Mouse (Mus musculus): ENCODE results near the gene Gpr137. TPM values are rescaled to one million over a fixed set of nuclear protein-coding genes. Genes with fewer than 3 reads are reported as not detected.
"Not testable (repeated sequence)": the region's sequence is repeated elsewhere in the genome, so short reads cannot be mapped to it uniquely, and the experiment has no call there.

Gpr137 gene
- polyA plus RNA-seq, 1 experiment from 2014 or later = 26.7 TPM

- no peak overlapping the region for H3K9ac ChIP-seq
- no peak for ATAC-seq (ENCODE audit: insufficient read depth, low FRiP score, low read depth)
- peaks cover 25% of the 10 kb centered on the region for H3K36me3 ChIP-seq
- H3K27ac ChIP-seq = no peak overlapping the region
- no peaks in the 10 kb centered on the region for H3K27me3 ChIP-seq (replicated peaks)
- H3K4me2 ChIP-seq = no peak overlapping the region
- no peak overlapping the region for H3K4me3 ChIP-seq (replicated peaks)
- peaks cover 15% of the 10 kb centered on the region for H3K4me1 ChIP-seq
- 80% methylated on average over 6 of the region's 6 CpGs for WGBS
- H3K9me3 ChIP-seq = no peaks in the 10 kb centered on the region
Measured at GRCm38 (mm10) chr19:6913036-6913435, 29.2 kb downstream of the Gpr137 start.

- Histone ChIP-seq H3K9ac (no peak overlapping the region), H3K4me2 (no peak overlapping the region), H3K27me3 (replicated peaks) (no peaks in the 10 kb centered on the region), H3K4me3 (replicated peaks) (no peak overlapping the region), H3K36me3 (peaks cover 25% of the 10 kb centered on the region), H3K27ac (no peak overlapping the region), H3K4me1 (peaks cover 21% of the 10 kb centered on the region), H3K9me3 (no peaks in the 10 kb centered on the region)
- no peak for ATAC-seq (ENCODE audit: insufficient read depth, low FRiP score, low read depth)
- 93% methylated on average over 15 of the region's 15 CpGs for WGBS
Measured at GRCm38 (mm10) chr19:6912205-6912970, 29.9 kb downstream of the Gpr137 start.

GRCm38 (mm10) chr19:6911101-6912074 lies 30.9 kb downstream of the Gpr137 start:
- 88% methylated on average over 19 of the region's 19 CpGs for WGBS
- peaks cover 23% of the 10 kb centered on the region for H3K4me1 ChIP-seq
- H3K36me3 ChIP-seq = peaks cover 33% of the 10 kb centered on the region
- peak overlapping the region; percentile 59 for H3K4me3 ChIP-seq (replicated peaks)
- H3K4me2 ChIP-seq = peak overlapping the region; percentile 71
- H3K27me3 ChIP-seq (replicated peaks) = no peaks in the 10 kb centered on the region
- no peak for ATAC-seq (ENCODE audit: insufficient read depth, low FRiP score, low read depth)
- 0 out of 2 replicates have a peak overlapping the region, but pooled peaks have one; percentile 6 for H3K27ac ChIP-seq
- no peak overlapping the region for H3K9ac ChIP-seq
- no peaks in the 10 kb centered on the region for H3K9me3 ChIP-seq

- Histone ChIP-seq H3K4me2 (peak overlapping the region; percentile 71), H3K4me3 (replicated peaks) (peak overlapping the region; percentile 59), H3K9ac (peak overlapping the region; percentile 12), H3K4me1 (peaks cover 23% of the 10 kb centered on the region), H3K36me3 (peaks cover 35% of the 10 kb centered on the region), H3K27ac (peak overlapping the region; percentile 99)
- not testable (repeated sequence) for H3K27me3 ChIP-seq (replicated peaks); H3K9me3 ChIP-seq
- ATAC-seq (ENCODE audit: insufficient read depth, low FRiP score, low read depth) = peak; percentile 19
- WGBS = under 1% methylated on average over 25 of the region's 30 CpGs
Measured at GRCm38 (mm10) chr19:6910306-6910705, 32.0 kb downstream of the Gpr137 start.

GRCm38 (mm10) chr19:6909507-6910289 lies 32.6 kb downstream of the Gpr137 start, which contains the start of the genes Trmt112 and Prdx5:
TSS of gene Trmt112 (plus strand) at chr19:6909698.
TSS of gene Prdx5 (minus strand) at chr19:6910106.
- Histone ChIP-seq H3K4me1 (peaks cover 23% of the 10 kb centered on the region), H3K36me3 (peaks cover 39% of the 10 kb centered on the region), H3K4me2 (peak within 1 kb of the TSS; percentile 71), H3K27me3 (replicated peaks) (no peaks in the 10 kb centered on the region), H3K9me3 (no peaks in the 10 kb centered on the region), H3K27ac (peak within 1 kb of the TSS; percentile 99), H3K4me3 (replicated peaks) (peak within 1 kb of the TSS; percentile 59), H3K9ac (peak within 1 kb of the TSS; percentile 42)
- peak; percentile 93 for ATAC-seq (ENCODE audit: insufficient read depth, low FRiP score, low read depth)
- under 1% methylated on average over 65 of the region's 65 CpGs for WGBS

GRCm38 (mm10) chr19:6909021-6909420 lies 33.3 kb downstream of the Gpr137 start:
- Histone ChIP-seq H3K27ac (peak overlapping the region; percentile 99), H3K4me1 (peaks cover 23% of the 10 kb centered on the region), H3K4me2 (peak overlapping the region; percentile 71), H3K9me3 (no peaks in the 10 kb centered on the region), H3K9ac (peak overlapping the region; percentile 42; the same call in 1 of the 2 replicates), H3K27me3 (replicated peaks) (no peaks in the 10 kb centered on the region), H3K4me3 (replicated peaks) (peak overlapping the region; percentile 59), H3K36me3 (peaks cover 42% of the 10 kb centered on the region)
- ATAC-seq (ENCODE audit: insufficient read depth, low FRiP score, low read depth) = no peak
- WGBS = 5% methylated on average over 11 of the region's 11 CpGs

GRCm38 (mm10) chr19:6907811-6908540 lies 34.3 kb downstream of the Gpr137 start:
- no peak for ATAC-seq (ENCODE audit: insufficient read depth, low FRiP score, low read depth)
- peaks cover 23% of the 10 kb centered on the region for H3K4me1 ChIP-seq
- H3K4me2 ChIP-seq = peak overlapping the region; percentile 71
- WGBS = 79% methylated on average over 7 of the region's 7 CpGs
- no peak overlapping the region for H3K27ac ChIP-seq
- H3K9ac ChIP-seq = no peak overlapping the region
- no peaks in the 10 kb centered on the region for H3K9me3 ChIP-seq
- H3K36me3 ChIP-seq = peaks cover 37% of the 10 kb centered on the region
- no peaks in the 10 kb centered on the region for H3K27me3 ChIP-seq (replicated peaks)
- H3K4me3 ChIP-seq (replicated peaks) = peak overlapping the region; percentile 59

GRCm38 (mm10) chr19:6907094-6907493 lies 35.2 kb downstream of the Gpr137 start:
- no peak for ATAC-seq (ENCODE audit: insufficient read depth, low FRiP score, low read depth)
- 82% methylated on average over 8 of the region's 8 CpGs for WGBS
- H3K4me2 ChIP-seq = no peak overlapping the region
- no peak overlapping the region for H3K9ac ChIP-seq
- no peaks in the 10 kb centered on the region for H3K9me3 ChIP-seq
- no peaks in the 10 kb centered on the region for H3K27me3 ChIP-seq (replicated peaks)
- no peak overlapping the region for H3K27ac ChIP-seq
- H3K36me3 ChIP-seq = peaks cover 29% of the 10 kb centered on the region
- H3K4me1 ChIP-seq = peaks cover 23% of the 10 kb centered on the region
- H3K4me3 ChIP-seq (replicated peaks) = no peak overlapping the region

GRCm38 (mm10) chr19:6906199-6906598 lies 36.1 kb downstream of the Gpr137 start:
- H3K27me3 ChIP-seq (replicated peaks) = no peaks in the 10 kb centered on the region
- peaks cover 20% of the 10 kb centered on the region for H3K36me3 ChIP-seq
- H3K4me2 ChIP-seq = no peak overlapping the region
- no peak overlapping the region for H3K4me3 ChIP-seq (replicated peaks)
- H3K9me3 ChIP-seq = no peaks in the 10 kb centered on the region
- 81% methylated on average over 3 of the region's 3 CpGs for WGBS
- ATAC-seq (ENCODE audit: insufficient read depth, low FRiP score, low read depth) = no peak
- H3K9ac ChIP-seq = no peak overlapping the region
- H3K4me1 ChIP-seq = peaks cover 16% of the 10 kb centered on the region
- no peak overlapping the region for H3K27ac ChIP-seq

- Histone ChIP-seq H3K27ac (no peak overlapping the region), H3K4me2 (no peak overlapping the region)
- 89% methylated on average over 11 of the region's 11 CpGs for WGBS
Measured at GRCm38 (mm10) chr19:6905498-6906159, 36.7 kb downstream of the Gpr137 start.

More at GRCm38 (mm10) chr19:6905498-6906159, 36.7 kb downstream of the Gpr137 start:
- H3K4me3 ChIP-seq (replicated peaks) = no peak overlapping the region
- no peaks in the 10 kb centered on the region for H3K9me3 ChIP-seq
- H3K36me3 ChIP-seq = peaks cover 17% of the 10 kb centered on the region; the same call in 1 of the 2 replicates
- no peaks in the 10 kb centered on the region for H3K27me3 ChIP-seq (replicated peaks)
- H3K4me1 ChIP-seq = peaks cover 13% of the 10 kb centered on the region
- ATAC-seq (ENCODE audit: insufficient read depth, low FRiP score, low read depth) = no peak
- no peak overlapping the region for H3K9ac ChIP-seq
